Mouse (Mus musculus) adrenal gland, adult 10 weeks (tissue): Measurements from ENCODE around the gene Gm13088. TPM values are rescaled to one million over a fixed set of nuclear protein-coding genes. Genes with fewer than 3 reads are reported as not detected.

Experiments used
- polyA plus RNA-seq: library from polyadenylated mRNA; stranded (reverse); fragments of 350-450 nt; fragmentation: Illumina TruSeq; extraction: RNeasy Lipid Tissue Mini Kit (QIAGEN cat#74804); gene quantifications from one replicate; pipeline ENCODE4 v1.2.3, GENCODE M21; 2014; ENCODE audit warnings: low read depth, low replicate concordance

Gm13088 gene
- polyA plus RNA-seq, result not detected

GRCm38 (mm10) chr4:143657146-143657545, at the start of gene Gm13088:
TSS of gene Gm13088 (minus strand) at chr4:143657246.

GRCm38 (mm10) chr4:143702611-143703010, 45.6 kb upstream of the Gm13088 start, which contains the start of gene Gm13089:
TSS of gene Gm13089 (minus strand) at chr4:143702711.

GRCm38 (mm10) chr4:143614703-143615102, 42.3 kb downstream of the Gm13088 start, which contains the start of gene Gm13083:
TSS of gene Gm13083 (plus strand) at chr4:143615003.

Other genes starting within 250 kb of the Gm13088 start
- gene Pramef8, start 244.8 kb downstream of the Gm13088 start, polyA plus RNA-seq, result 17.4 TPM
- not detected for gene Oog4, start 206.9 kb downstream of the Gm13088 start, polyA plus RNA-seq
- gene Gm13043, start 145.9 kb downstream of the Gm13088 start, polyA plus RNA-seq, result not detected
- gene Gm13040, start 121.3 kb downstream of the Gm13088 start, polyA plus RNA-seq, result not detected
- gene BC080695, start 105.5 kb downstream of the Gm13088 start, polyA plus RNA-seq, result not detected
- not detected for gene Gm13057, start 105.5 kb downstream of the Gm13088 start, polyA plus RNA-seq
- gene Gm13083, start 42.2 kb downstream of the Gm13088 start, polyA plus RNA-seq, result not detected
- gene Gm13089, start 45.5 kb upstream of the Gm13088 start, polyA plus RNA-seq, result not detected
- gene Gm13078, start 62.2 kb upstream of the Gm13088 start, polyA plus RNA-seq, result not detected
- not detected for gene Gm13023, start 132.1 kb upstream of the Gm13088 start, polyA plus RNA-seq
- not detected for gene Gm13084, start 158.8 kb upstream of the Gm13088 start, polyA plus RNA-seq
- gene Gm13103, start 189.3 kb upstream of the Gm13088 start, polyA plus RNA-seq, result not detected
- gene Pramef6, start 243.1 kb upstream of the Gm13088 start, polyA plus RNA-seq, result not detected